Mouse (Mus musculus) liver (tissue): ENCODE measurements around the gene Myog.
"Not testable (repeated sequence)": the region's sequence is repeated elsewhere in the genome, so short reads cannot be mapped to it uniquely, and the experiment has no call there.

ENCODE experiments used
- DNase-seq: peaks from one replicate; pipeline ENCODE4 v3.0.0-alpha.2; 2020; ENCODE audit warnings: mixed read lengths

Gene Myog

DNA sequence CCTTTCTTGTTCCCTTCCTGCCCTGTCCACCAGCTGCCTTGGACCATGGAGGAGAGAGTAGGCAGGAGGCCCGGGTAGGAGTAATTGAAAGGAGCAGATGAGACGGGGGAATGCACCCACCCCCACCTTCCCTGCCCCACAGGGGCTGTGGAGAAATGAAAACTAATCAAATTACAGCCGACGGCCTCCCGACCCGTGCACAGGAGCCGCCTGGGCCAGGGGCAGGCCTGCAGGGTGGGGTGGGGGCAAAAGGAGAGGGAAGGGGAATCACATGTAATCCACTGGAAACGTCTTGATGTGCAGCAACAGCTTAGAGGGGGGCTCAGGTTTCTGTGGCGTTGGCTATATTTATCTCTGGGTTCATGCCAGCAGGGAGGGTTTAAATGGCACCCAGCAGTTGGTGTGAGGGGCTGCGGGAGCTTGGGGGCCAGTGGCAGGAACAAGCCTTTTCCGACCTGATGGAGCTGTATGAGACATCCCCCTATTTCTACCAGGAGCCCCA, at the start of gene Myog:
Gene Myog (plus strand): TSS at position 392 of the 502 bp plus-strand sequence.
- no peak for DNase-seq

DNA sequence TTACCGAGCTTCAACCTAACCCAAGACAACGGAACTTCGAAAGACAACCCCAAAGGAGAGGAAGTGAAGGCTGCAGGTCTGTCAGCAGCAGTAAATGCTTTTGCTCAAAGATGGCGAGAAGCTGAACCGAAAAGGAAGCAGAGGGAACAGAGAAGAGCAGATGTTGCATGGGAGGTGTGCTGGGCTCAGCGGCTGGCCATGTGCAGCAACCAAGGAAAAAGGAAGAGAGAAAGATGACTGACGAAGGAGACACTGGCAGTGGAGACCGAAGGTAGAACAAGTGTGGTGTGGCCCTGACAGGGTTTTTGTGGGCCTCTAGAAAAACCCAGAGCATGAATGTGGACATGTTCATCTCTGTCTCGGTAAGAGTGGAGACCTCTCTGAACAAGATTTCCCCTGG, 49.1 kb upstream of the Myog start:
- no peak for DNase-seq

DNA sequence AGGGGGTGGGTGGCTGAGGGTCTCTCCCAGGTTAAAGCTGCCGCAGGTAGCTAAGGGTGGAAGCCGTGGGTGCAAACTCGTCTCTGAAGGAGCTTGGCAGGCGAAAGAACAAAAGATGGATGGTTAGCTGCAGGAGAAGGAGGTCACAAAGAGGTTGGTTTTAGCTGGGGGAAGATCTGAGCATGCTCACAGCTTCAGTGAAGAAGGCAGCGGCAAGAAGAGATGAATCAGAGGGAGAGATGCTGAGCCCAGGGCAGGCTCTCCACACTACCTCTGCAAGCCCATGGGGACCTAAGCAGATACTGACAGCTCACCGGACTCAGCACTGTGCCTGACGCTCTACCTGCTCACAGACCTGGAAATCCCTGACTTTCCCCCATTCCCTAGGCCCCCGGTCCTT, 48.5 kb upstream of the Myog start:
- no peak for DNase-seq

GRCm38 (mm10) chr1:134242286-134242685, 47.5 kb upstream of the Myog start:
- no peak for DNase-seq

DNA sequence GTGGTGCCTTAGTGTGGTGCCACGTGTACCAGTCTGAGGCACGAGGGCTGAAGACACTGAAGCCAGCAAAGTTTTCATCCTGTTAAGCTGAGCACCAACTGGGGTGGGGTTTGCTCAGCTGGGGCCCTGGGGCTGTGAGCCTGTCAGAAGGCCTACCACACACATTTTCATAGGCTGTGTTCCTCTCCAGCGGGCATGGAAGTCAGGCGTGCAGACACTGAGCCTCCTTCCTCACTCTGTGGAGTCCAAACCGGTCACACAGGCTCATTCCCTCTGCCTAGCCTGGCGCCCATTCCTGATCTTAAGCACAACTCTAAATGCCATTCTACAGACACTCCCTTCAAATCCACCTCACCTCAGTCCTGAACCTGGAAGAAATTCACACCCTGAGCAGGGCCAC, 46.3 kb upstream of the Myog start:
- no peak for DNase-seq

GRCm38 (mm10) chr1:134243948-134244914, 45.6 kb upstream of the Myog start:
- peak; percentile 85 for DNase-seq

DNA sequence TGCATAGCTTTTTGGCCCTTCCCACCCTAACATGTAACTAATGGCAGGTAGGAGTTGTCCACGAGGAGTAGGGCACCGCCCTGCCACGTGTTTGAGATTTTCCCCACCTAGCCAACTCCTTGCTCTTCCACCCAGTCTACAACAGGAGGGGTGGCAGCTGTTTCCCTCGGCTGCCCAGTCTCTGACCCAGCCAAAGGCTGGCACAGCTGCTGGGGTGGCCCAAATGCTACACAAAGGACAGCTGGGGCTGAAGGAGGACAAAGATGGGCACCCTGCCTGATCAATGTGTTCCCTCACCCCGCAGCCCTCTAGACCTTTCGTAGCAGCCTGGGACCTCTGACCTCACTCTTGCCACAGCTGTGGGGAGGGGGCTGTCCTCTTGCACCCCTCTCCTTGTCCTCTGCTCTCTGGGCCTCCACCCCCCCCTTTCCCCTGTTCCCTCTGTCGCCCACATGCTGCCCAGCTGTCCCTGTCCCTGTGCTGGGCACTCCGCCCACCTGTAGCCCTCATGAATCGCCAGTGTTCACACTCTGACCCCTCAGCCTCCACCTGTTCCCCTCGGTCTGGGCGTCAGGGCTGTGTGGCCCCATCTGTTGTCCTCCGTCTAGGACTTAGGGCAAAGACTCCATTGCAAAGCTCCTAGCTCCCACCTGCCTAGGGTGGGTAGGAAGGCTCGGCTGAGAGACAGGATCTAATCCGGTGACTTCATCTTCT, 44.6 kb upstream of the Myog start:
- DNase-seq: no peak

DNA sequence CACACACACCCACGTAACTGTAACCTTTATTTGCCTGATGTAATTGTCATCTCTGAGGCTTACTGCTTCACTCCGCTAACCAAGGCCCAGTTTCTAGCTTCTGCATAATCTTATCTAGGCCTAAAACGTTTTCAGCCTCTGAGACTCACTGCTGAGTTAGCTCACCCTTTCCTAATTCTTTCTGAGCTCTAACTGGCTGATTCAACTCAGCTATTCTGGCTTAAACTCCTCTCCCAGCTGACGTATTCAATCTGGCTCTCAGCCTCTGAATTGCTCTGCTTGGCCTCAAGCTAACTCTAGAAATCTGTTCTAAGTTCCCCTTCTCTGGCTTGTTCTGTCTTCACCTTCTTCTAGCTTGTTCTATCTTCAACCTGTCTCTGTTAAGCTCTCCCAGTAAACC, 43.2 kb upstream of the Myog start:
- no peak for DNase-seq

DNA sequence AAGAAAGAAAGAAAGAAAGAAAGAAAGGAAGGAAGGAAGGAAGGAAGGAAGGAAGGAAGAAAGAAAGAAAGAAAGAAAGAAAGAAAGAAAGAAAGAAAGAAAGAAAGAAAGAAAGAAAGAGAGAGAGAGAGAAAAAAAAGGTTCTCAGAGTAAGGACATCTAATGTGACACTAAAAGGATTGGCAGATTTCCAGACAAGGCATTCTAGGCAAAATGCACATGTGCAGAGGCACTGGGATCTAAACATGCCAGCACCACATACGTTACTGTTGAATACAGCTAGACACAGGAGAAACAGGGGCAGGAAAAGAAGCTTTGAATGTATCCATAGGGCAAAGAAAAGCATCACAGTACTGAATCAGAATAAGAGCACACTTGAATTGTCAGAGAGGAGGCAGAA, 40.1 kb upstream of the Myog start:
- not testable (repeated sequence) for DNase-seq

- DNase-seq: no peak
Measured at GRCm38 (mm10) chr1:134264341-134264740, 25.4 kb upstream of the Myog start.

- DNase-seq: no peak
Measured at GRCm38 (mm10) chr1:134265797-134266196, 24.0 kb upstream of the Myog start.

DNA sequence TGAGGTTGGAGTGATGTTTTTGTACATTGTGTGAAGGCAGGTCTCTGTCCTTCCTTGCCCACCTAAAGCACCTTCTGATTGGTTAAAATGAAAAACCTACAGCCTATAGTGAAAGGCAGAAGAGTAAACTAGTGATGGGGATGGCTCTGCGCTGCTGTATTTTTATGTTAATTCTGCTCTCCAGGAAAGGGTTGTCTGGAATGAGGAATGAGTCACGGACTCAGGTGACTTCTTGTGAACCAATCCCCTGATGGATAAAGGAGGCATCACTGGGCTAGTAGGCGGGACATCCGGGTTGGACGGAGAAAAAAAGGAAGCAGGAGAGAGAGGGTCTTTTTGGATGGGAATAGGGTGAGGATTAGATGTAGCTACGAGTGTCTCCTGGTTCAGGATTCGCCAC, 19.8 kb upstream of the Myog start:
- DNase-seq: no peak

DNA sequence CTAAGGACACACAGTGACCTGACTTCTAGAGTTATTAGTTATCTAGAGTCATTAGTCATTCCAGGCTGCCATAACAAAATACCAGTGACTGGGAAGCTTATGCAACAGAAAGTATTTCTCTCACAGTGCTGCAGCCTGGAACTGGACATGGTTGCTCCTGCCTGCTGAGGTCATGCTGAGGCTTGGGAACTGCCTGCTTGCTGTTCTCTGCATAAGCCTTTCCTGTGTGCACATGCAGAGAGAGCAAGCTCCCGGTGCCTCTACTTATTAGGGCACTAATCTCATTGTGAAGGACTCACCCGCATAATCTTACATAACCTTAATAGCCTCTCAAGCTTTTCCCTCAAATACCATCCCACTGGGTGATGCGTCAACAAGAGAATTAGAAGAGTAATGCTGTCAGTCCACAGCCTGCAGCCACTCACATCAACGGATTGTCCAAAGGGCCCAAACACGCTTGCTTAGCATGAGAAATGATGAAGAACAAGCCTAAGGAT, 17.0 kb upstream of the Myog start:
- DNase-seq: no peak

DNA sequence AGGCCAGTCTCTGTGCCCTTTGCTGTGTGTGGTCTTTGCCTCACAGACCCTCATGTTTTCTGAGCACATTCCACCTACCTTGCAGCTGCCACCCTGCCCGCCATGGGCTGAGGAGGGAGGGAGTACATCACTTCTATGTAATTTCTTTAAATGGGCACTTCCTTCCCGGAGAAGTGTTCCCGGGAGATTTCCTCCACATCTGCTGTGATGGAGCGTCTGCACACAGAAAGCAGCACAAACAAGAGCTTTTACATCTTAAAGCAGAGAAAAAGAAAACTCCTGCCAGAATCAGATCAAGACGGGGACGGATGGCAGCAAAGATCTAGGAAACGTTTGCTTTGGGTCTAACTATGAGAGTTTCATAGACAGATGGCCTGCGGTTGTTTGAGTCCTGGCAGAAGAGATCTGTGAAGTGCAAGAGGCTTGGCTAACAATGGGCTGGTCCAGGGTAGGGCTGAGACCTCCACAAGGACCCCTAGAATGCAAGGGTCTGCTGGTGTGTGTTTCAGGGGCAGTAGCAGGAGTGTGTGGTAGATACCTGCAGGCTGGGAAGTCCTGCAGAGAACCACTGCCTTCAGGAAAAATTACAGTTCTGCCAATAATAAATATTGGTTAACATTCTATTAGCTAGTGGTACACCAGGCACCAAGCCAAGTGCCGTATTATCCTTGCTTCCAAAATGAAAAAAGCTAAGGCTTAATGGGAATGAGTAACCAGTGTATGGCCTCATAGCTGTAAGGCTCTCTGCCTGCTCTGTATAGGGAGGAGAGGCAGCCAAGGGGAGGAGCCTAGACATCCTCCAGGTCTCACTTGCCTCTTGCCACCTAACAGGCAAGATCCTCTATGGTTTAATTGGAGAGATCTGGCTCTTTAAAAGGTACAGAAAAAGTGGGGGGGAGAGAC, 16.0 kb upstream of the Myog start:
- DNase-seq: no peak

DNA sequence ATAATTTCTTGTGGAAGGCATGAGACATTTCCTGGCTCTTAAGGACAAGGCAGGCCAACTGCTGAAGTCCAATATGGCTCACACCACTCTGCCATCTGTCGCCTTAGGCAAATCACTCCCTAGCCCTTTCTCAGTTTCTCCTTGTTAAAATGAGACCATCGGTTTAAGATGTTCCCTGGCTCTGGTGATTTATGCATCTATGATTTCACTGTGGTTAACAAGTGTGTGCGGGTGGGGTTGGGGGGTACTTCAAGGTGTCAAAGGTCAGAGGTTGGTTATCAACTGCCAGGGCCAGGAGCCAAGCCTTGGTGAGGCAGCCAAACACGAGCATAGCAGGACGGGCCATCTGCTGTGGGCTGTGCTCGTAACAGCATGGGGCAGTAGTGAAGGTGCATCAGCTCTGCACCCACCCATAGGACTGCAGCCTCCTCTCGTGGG, 15.3 kb upstream of the Myog start:
- DNase-seq: no peak

GRCm38 (mm10) chr1:134275616-134276464, 13.9 kb upstream of the Myog start:
- DNase-seq: no peak

- no peak for DNase-seq
Measured at GRCm38 (mm10) chr1:134276823-134277222, 13.0 kb upstream of the Myog start.

- no peak for DNase-seq
Measured at GRCm38 (mm10) chr1:134280174-134280573, 9.6 kb upstream of the Myog start.

DNA sequence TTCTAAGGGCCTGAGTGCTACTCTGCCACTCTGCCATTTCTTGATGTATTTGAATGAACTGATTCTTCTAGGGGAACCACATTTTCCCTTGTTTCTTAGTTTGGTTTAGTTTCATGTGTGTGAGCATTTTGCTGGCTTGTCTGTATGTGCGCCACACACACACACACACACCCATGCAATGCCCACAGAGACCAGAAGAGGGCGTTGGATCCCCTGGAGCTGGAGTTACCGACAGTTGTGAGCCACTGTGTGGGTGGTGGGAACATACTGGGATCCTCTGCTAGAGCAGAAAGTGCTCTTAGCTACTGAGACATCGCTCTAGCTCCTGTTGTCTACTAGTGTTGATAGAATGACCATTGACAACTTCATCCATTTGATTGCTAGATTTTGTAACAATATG, 8.2 kb upstream of the Myog start:
- DNase-seq: no peak

GRCm38 (mm10) chr1:134282342-134282741, 7.4 kb upstream of the Myog start:
- DNase-seq: no peak

DNA sequence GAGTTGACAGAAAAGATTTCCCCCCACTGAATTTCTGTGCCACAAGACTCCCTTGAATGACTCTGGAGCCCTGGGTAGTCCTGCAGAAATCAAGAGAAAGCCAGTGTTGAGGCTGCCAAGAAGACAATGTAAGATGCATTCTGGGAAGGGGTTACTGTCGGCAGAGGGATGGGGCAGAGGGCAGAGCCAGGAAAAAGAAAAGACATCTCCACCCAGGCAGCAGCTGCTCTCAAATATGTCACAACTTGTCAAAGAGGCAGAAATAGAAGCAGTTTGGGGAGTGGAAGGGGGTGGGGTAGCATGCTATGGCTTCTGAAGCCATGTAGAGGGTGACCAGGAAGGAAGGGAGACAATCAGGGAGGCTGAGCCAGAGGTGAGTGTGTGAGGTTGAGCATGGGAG, 6.7 kb upstream of the Myog start:
- DNase-seq: no peak
